Mouse (Mus musculus): ENCODE results near the gene Mcm3ap. TPM values are rescaled to one million over a fixed set of nuclear protein-coding genes. Genes with fewer than 3 reads are reported as not detected.

Gene Mcm3ap
- polyA plus RNA-seq, 1 experiment, result 2.7 TPM

DNA sequence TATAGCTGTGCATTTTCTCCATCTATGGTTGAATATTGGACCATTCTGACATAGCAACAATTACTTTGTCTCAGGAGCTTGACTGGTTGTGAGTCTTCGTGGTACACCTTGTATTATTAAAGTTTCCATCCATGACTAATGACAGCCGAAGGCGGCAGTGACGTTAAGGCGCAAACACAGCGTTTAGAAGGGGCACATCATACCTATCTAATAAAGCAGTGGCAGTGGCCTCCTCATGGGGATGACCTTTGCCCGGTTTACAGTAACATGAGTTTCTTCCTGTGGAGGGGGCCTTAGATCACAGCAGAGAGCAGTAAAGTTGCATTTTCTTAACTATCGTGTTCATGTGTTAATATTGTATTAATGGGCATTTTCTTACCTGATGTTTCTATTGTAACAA is 79.5 kb downstream of the Mcm3ap start:
- Histone ChIP-seq H3K36me3 (ENCODE audit: control insufficient read depth) (peaks cover 97% of the 10 kb centered on the region), H3K4me1 (ENCODE audit: control insufficient read depth) (no peaks in the 10 kb centered on the region), H3K9me3 (ENCODE audit: control insufficient read depth, low read length) (no peaks in the 10 kb centered on the region), H3K27me3 (ENCODE audit: control insufficient read depth) (no peaks in the 10 kb centered on the region), H3K4me3 (replicated peaks) (no peak overlapping the region)
- TF ChIP-seq TAL1 (IDR thresholded peaks at IDR 0.05; ENCODE audit: low read length) (no peak), GATA1 (IDR thresholded peaks at IDR 0.05; ENCODE audit: low read length) (no peak)

DNA sequence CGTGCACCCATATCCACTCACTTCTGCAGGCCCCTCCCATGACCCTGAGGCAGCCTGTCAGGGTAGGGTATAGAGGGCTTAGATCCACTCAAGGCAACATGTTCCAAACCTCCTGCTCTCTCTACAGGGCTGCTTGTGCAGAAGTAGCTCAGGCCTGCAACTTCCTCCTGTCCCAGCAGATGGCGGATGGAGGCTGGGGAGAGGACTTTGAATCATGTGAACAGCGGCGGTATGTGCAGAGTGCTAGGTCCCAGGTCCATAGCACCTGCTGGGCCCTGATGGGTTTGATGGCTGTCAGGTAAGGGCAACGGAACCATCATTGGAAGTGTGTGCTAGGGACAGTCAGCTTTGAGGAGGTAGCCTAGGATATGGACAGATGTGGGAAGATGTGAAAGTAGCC is 81.7 kb downstream of the Mcm3ap start:
- Histone ChIP-seq H3K27me3 (ENCODE audit: control insufficient read depth) (no peaks in the 10 kb centered on the region), H3K36me3 (ENCODE audit: control insufficient read depth) (peaks cover 91% of the 10 kb centered on the region), H3K9me3 (ENCODE audit: control insufficient read depth, low read length) (no peaks in the 10 kb centered on the region), H3K4me1 (ENCODE audit: control insufficient read depth) (no peaks in the 10 kb centered on the region), H3K4me3 (replicated peaks) (no peak overlapping the region)
- no peak for TF ChIP-seq GATA1 (IDR thresholded peaks at IDR 0.05; ENCODE audit: low read length)
- no peak for TF ChIP-seq TAL1 (IDR thresholded peaks at IDR 0.05; ENCODE audit: low read length)

DNA sequence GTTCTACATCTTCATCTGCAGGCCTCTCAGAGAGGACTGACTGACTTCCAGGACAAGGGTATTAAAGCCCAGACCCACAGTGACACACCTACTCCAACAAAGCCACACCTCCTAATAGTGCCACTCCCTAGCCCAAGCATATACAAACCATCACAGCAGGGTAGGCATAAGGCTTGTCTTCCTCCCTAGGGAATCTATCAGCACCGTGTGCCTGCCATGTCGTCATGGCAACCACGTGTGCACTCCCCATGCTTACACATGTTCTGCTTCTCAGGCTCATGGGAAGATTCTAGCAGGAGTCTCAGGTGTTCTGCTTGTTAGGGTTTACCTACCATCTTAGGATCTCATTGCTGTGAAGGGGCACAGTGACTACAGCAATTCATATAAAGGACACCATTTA is 82.8 kb downstream of the Mcm3ap start:
- no peak for TF ChIP-seq GATA1 (IDR thresholded peaks at IDR 0.05; ENCODE audit: low read length)
- TF ChIP-seq TAL1 (IDR thresholded peaks at IDR 0.05; ENCODE audit: low read length), result no peak

GRCm38 (mm10) chr10:76554061-76554460 is 85.3 kb downstream of the Mcm3ap start:
- Histone ChIP-seq H3K4me3 (replicated peaks) (no peak overlapping the region), H3K4me1 (ENCODE audit: control insufficient read depth) (no peaks in the 10 kb centered on the region), H3K27me3 (ENCODE audit: control insufficient read depth) (no peaks in the 10 kb centered on the region), H3K9me3 (ENCODE audit: control insufficient read depth, low read length) (no peaks in the 10 kb centered on the region), H3K36me3 (ENCODE audit: control insufficient read depth) (peaks cover 57% of the 10 kb centered on the region)
- TF ChIP-seq GATA1 (IDR thresholded peaks at IDR 0.05; ENCODE audit: low read length), result no peak
- TF ChIP-seq TAL1 (IDR thresholded peaks at IDR 0.05; ENCODE audit: low read length), result no peak

More for the DNA sequence above, 82.8 kb downstream of the Mcm3ap start:
- Histone ChIP-seq H3K27me3 (ENCODE audit: control insufficient read depth) (no peaks in the 10 kb centered on the region), H3K9me3 (ENCODE audit: control insufficient read depth, low read length) (no peaks in the 10 kb centered on the region), H3K4me3 (replicated peaks) (no peak overlapping the region), H3K36me3 (ENCODE audit: control insufficient read depth) (peaks cover 80% of the 10 kb centered on the region), H3K4me1 (ENCODE audit: control insufficient read depth) (no peaks in the 10 kb centered on the region)

GRCm38 (mm10) chr10:76561972-76562371 is 93.2 kb downstream of the Mcm3ap start, which contains the start of gene Spatc1l:
TSS of gene Spatc1l (plus strand) at chr10:76562272.
- Histone ChIP-seq H3K4me1 (ENCODE audit: control insufficient read depth) (no peaks in the 10 kb centered on the region), H3K9me3 (ENCODE audit: control insufficient read depth, low read length) (no peaks in the 10 kb centered on the region), H3K4me3 (replicated peaks) (no peak within 1 kb of the TSS), H3K36me3 (ENCODE audit: control insufficient read depth) (no peaks in the 10 kb centered on the region), H3K27me3 (ENCODE audit: control insufficient read depth) (no peaks in the 10 kb centered on the region)
- TF ChIP-seq TAL1 (IDR thresholded peaks at IDR 0.05; ENCODE audit: low read length), result no peak

Other genes with a start within 250 kb of the Mcm3ap start
- 0.13 and 0.15 TPM in 2 replicates for gene Prmt2, start 231.1 kb upstream of the Mcm3ap start, polyA plus RNA-seq (2012)
- not detected in 2 replicates for gene S100b, start 215.1 kb upstream of the Mcm3ap start, polyA plus RNA-seq (2012)
- 0.02 and 0.03 TPM in 2 replicates for gene Dip2a, start 123.6 kb upstream of the Mcm3ap start, polyA plus RNA-seq (2012)
- not detected in 2 replicates for gene AC141477.1, start 28.5 kb upstream of the Mcm3ap start, polyA plus RNA-seq (2012)
- gene Pcnt, start 26.1 kb upstream of the Mcm3ap start, polyA plus RNA-seq (2012), result 8.5 and 11.9 TPM in 2 replicates
- gene 2610028H24Rik, start 19.8 kb upstream of the Mcm3ap start, polyA plus RNA-seq (2012), result not detected in 2 replicates
- gene Ybey, start 187 bp downstream of the Mcm3ap start, polyA plus RNA-seq (2012), result 0.11 and 0.14 TPM in 2 replicates
- gene Lss, start 62.7 kb downstream of the Mcm3ap start, polyA plus RNA-seq (2012), result 0.16 and 0.21 TPM in 2 replicates
- not detected in 2 replicates for gene Spatc1l, start 93.3 kb downstream of the Mcm3ap start, polyA plus RNA-seq (2012)
- gene Ftcd, start 106.7 kb downstream of the Mcm3ap start, polyA plus RNA-seq (2012), result not detected in 2 replicates
- not detected in 2 replicates for gene Col6a2, start 154.7 kb downstream of the Mcm3ap start, polyA plus RNA-seq (2012)

Measured in erythroblast, embryonic 14.5 days (primary cell).